Mouse (Mus musculus): Measurements from ENCODE around the gene Jakmip3.

The Jakmip3 gene

GRCm38 (mm10) chr7:139096399-139096798 lies 155.9 kb downstream of the Jakmip3 start:
- no peak for DNase-seq (ENCODE audit: low read depth, low spot score)

- DNase-seq (ENCODE audit: low read depth, low spot score): no peak
These were observed 160.1 kb downstream of the Jakmip3 start for GRCm38 (mm10) chr7:139100531-139101095.

GRCm38 (mm10) chr7:139101286-139101804 lies 160.8 kb downstream of the Jakmip3 start:
- no peak for DNase-seq (ENCODE audit: low read depth, low spot score)

DNA sequence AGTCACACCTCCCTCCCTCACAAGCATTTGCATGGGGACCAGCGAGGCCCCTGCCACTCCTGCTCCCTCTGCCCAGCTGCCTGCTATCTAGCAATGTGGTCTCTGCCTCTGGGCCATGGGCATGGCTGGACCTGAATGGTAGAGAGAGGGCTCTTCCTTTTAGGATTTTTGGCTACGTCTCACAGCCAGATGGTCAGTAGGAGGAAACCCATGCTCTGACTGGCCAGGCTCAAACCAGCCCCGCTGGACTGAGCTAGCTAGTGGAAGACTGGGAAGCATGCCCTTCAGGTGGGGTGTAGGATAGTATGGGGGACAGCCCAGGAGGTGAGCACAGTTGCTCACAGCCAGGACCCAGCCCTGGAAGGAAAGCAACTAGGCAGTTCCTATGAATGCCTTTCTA lies 161.3 kb downstream of the Jakmip3 start:
- DNase-seq (ENCODE audit: low read depth, low spot score): no peak

DNA sequence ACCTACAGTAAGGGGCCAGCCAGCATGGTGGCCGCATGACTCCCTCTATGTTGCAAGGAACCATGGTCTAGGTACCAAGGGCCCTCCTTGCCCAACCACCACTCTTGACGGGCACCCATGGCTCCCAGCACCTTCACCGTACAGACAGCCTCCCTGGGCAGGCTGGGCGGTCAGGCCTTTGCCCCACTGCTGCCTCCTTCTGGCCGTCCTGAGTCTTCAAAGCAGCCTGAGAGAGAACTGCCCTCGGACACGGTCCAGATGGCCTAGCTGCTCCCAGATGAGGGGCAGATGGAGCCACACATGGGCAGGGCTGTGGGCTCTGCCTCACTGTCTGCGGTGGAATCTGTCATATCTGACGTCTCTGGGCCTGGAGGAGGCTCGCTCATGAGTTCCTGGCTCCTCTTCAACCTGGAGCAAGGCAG lies 163.4 kb downstream of the Jakmip3 start:
- no peak for DNase-seq (ENCODE audit: low read depth, low spot score)

DNA sequence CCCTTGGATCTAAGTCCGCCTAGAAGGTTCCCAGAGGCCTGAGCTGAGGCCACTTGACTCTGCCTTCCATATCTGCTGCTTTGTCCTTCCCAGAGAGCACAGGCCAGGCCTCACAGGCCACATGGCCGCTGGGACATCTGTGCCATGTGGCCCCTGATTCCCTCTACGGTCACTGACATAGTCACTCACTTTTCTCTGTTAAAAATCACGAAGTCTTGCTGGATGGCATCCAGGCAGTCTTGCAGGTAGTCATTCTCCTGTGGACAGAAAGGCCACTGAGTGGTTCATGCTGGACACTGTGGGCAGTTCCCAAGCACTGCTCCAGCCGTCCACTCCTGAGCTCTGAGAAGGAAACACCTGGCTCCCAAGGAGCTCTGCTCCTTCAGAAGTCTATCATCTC lies 164.5 kb downstream of the Jakmip3 start:
- DNase-seq (ENCODE audit: low read depth, low spot score): no peak

- DNase-seq (ENCODE audit: low read depth, low spot score): no peak
These were observed 165.2 kb downstream of the Jakmip3 start for GRCm38 (mm10) chr7:139105705-139106104.

- DNase-seq (ENCODE audit: low read depth, low spot score): no peak
These were observed 167.5 kb downstream of the Jakmip3 start for GRCm38 (mm10) chr7:139107908-139108650.

DNA sequence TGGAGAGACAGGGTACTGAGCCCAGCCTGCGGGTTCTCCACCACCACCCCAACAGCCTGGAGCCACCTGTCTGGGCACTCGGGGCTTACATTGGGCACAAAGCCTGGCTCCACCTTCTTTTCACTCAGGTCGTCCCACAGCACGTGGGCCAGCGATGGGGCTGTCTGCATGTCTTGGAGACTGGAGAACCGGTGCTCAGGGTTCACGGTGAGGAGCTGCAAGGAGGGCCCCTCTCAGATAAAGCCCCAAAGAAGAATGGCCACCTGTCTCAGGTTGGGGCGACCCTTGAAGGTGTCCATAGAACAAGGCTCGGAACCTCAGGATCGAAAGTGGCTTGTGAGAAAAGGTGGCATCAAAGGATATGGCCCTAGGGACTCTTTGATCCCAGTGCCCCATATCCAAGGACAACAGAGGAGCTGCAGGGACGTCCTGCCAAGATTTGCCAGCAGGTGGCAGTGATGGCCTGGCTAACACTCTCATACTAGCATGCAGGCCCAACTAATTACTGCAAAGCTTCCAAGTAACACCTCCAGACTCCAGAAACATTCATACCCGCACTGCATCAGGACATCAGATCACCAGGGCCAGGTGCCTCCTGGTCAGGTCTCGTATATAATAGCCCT lies 178.7 kb downstream of the Jakmip3 start:
- peak; percentile 65 for DNase-seq (ENCODE audit: low read depth, low spot score)

GRCm38 (mm10) chr7:139119775-139120153 lies 179.2 kb downstream of the Jakmip3 start:
- DNase-seq (ENCODE audit: low read depth, low spot score): no peak

GRCm38 (mm10) chr7:139125881-139126280 lies 185.4 kb downstream of the Jakmip3 start:
- DNase-seq (ENCODE audit: low read depth, low spot score): no peak

GRCm38 (mm10) chr7:139126549-139126948 lies 186.0 kb downstream of the Jakmip3 start:
- DNase-seq (ENCODE audit: low read depth, low spot score): no peak

DNA sequence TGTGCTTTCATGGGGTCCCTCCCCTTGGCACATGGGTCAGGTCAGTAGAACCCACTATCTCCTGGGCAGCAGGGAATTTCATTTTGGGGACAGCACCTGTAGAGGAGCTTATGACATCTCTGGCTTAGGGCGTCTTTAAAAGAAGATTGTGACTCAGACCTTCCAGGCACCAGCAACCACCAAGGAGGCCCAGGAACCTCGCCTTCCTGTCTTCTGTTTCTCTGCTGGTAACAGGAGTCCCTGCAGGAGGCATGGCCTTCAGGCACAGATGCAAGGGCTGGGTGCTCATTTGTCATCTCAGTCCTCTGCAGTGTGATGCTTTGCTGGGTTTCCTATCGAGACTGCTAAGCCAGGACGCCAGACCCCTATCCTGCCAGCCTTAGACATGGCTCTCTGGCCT lies 188.5 kb downstream of the Jakmip3 start:
- DNase-seq (ENCODE audit: low read depth, low spot score): no peak

GRCm38 (mm10) chr7:139130361-139130760 lies 189.8 kb downstream of the Jakmip3 start:
- DNase-seq (ENCODE audit: low read depth, low spot score): no peak

DNA sequence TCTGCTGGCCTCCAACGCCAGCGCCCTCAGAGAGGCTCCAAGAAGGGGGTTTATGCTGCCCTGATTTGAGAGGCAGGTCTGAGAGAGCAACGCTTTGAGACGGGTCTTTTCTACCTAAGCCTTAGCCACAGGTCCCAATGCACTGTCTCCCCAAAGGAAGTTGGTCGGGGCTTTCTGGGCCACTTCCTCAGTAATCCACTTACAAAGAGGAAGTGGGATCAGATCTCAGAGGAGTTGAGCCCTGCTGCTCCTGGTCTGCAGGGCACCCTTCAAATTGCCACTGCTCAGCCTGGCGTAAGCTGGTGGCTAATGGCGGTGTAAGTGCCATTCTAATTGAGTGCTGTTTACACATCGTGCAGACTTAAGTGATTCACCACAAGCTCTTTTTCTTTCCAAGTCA lies 191.0 kb downstream of the Jakmip3 start:
- DNase-seq (ENCODE audit: low read depth, low spot score): no peak

DNA sequence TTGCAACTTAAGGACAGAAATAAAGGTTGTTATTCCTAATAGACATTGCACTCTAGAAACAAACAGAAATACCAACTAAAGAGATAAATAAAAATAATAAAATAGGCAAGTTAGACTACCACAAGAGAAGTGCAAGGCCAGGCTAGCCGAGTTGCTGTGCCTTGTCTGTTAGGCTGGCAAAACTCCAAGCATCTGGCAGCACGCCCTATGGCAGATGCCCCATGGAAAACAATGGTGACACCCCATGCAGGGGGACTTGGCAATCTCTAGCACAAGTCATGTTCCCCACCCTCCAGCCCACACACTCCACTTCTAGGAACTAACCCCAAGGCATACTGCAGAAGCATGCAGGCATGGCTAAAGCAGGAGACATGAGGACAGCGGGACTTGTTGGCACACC lies 192.9 kb downstream of the Jakmip3 start:
- no peak for DNase-seq (ENCODE audit: low read depth, low spot score)

Measured in retina, adult 2 months (tissue).